Mouse (Mus musculus): ENCODE measurements around the gene Lmx1b. TPM values are rescaled to one million over a fixed set of nuclear protein-coding genes. Genes with fewer than 3 reads are reported as not detected.

The Lmx1b gene
- total and polyA plus RNA-seq, 3 experiments, result not detected

DNA sequence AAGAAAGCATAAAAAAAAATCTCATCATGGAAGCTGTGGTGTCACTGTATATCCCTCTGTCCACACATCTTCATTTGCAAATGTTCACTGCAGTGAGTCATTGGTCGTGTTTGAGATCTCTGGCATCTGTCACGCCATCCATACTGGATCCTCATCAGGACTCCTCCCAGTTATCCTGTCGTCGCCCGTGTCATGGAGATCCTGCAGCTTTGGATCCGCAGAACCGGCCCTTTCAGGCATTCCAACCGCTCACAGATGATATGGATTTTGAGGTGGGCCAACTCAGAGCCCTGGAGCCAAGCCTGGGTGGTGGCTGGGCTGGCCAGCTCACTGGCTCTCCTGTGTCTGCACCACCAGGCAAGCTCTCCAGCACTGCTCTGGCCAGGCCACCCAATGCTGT, 84.7 kb downstream of the Lmx1b start:
- H3K9me3 ChIP-seq (replicated peaks; ENCODE audit: low read length), result peaks cover 2% of the 10 kb centered on the region
- H3K4me3 ChIP-seq (replicated peaks in 1 of 3; ENCODE audit: low read depth in 2 of 3, low read length in 2 of 3, poor library complexity in 1 of 3), result no peak overlapping the region
- DNase-seq (ENCODE audit: extremely low read depth), result no peak
- H3K4me1 ChIP-seq (ENCODE audit: control insufficient read depth in 1 of 2, insufficient read depth in 2 of 2), result no peaks in the 10 kb centered on the region
- TF ChIP-seq BHLHE40 (IDR thresholded peaks at IDR 0.05; ENCODE audit: low read depth, low read length) (no peak), USF1 (IDR thresholded peaks at IDR 0.05; ENCODE audit: low read depth, low read length) (no peak), RAD21 (IDR thresholded peaks at IDR 0.05; ENCODE audit: low read depth, low read length) (no peak), GABPA (IDR thresholded peaks at IDR 0.05; ENCODE audit: insufficient replicate concordance, low read depth, low read length) (no peak), E2F4 (IDR thresholded peaks at IDR 0.05; ENCODE audit: insufficient replicate concordance, low read depth, low read length) (no peak), EP300 (IDR thresholded peaks at IDR 0.05; ENCODE audit: low read length) (no peak), NELFE (IDR thresholded peaks at IDR 0.05; ENCODE audit: low read depth, low read length) (no peak), IRF4 (IDR thresholded peaks at IDR 0.05; ENCODE audit: low read depth, low read length) (no peak), POLR2A (IDR thresholded peaks at IDR 0.05; ENCODE audit: low read depth, low read length) (no peak)
- in situ Hi-C loops (cut with MboI; ENCODE audit: low pct_ligation_motif_present, low pct_unique_long_range_greater_than_20kb, low sequenced_read_pairs), result loop anchor here (5.0 kb wide), 1 partner anchor 68 kb away; no protein-coding TSS in a partner anchor
- no peaks in the 10 kb centered on the region for H3K79me2 ChIP-seq (replicated peaks; ENCODE audit: control insufficient read depth, extremely low read depth, insufficient read depth, poor library complexity, severe bottlenecking)
- H3K27ac ChIP-seq (ENCODE audit: insufficient read depth, low read depth), result no peak overlapping the region
- dilution Hi-C loops (cut with MboI; ENCODE audit: extremely low pct_ligation_motif_present, extremely low pct_unique_long_range_greater_than_20kb, low sequenced_read_pairs), result no loop called here
- H3K36me3 ChIP-seq (replicated peaks in 1 of 2; ENCODE audit: control insufficient read depth in 1 of 2, insufficient read depth in 1 of 2, low read length in 1 of 2), result no peaks in the 10 kb centered on the region
- H3K4me2 ChIP-seq (ENCODE audit: insufficient read depth, low read depth, poor library complexity, severe bottlenecking), result no peak overlapping the region
- no peak overlapping the region for H3K9ac ChIP-seq (ENCODE audit: insufficient read depth, low read depth)
- H3K27me3 ChIP-seq (replicated peaks), result peaks cover 60% of the 10 kb centered on the region

DNA sequence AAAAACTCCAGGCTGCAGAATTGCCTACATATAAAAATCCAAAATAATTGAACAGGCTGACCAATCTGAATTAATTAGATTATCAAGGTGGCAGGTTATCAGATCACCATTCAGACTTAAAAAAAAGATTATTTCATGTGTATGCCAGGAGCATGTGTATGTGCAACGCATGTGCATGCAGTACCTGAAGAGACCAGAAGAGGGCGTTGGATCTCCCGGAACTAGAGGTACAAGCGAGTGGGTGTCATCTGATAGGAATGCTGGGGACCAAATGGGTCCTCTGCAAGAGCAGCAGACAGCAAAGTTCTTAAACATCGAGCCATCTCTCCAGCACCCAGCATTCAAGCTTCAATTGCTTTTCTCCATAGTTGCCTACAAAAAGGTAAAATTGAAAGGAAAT, 87.6 kb downstream of the Lmx1b start:
- Histone ChIP-seq H3K4me3 (replicated peaks in 1 of 3; ENCODE audit: low read depth in 2 of 3, low read length in 2 of 3, poor library complexity in 1 of 3) (no peak overlapping the region), H3K36me3 (replicated peaks in 1 of 2; ENCODE audit: control insufficient read depth in 1 of 2, insufficient read depth in 1 of 2, low read length in 1 of 2) (no peaks in the 10 kb centered on the region), H3K27me3 (replicated peaks) (peaks cover 55% of the 10 kb centered on the region), H3K4me2 (ENCODE audit: insufficient read depth, low read depth, poor library complexity, severe bottlenecking) (no peak overlapping the region), H3K27ac (ENCODE audit: insufficient read depth, low read depth) (no peak overlapping the region), H3K9me3 (replicated peaks; ENCODE audit: low read length) (peaks cover 6% of the 10 kb centered on the region), H3K9ac (ENCODE audit: insufficient read depth, low read depth) (no peak overlapping the region), H3K4me1 (ENCODE audit: control insufficient read depth in 1 of 2, insufficient read depth in 2 of 2) (no peaks in the 10 kb centered on the region), H3K79me2 (replicated peaks; ENCODE audit: control insufficient read depth, extremely low read depth, insufficient read depth, poor library complexity, severe bottlenecking) (no peaks in the 10 kb centered on the region)
- TF ChIP-seq TCF12 (IDR thresholded peaks at IDR 0.05; ENCODE audit: low read depth, low read length) (no peak), CTCF (conservative IDR thresholded peaks at IDR 0.05 in 1 of 2, IDR thresholded peaks at IDR 0.05 in 1 of 2; ENCODE audit: low read depth in 2 of 2, low read length in 2 of 2) (peak; percentile 37 to 47; a peak in 3 of 4 replicates)
- dilution Hi-C loops (cut with MboI; ENCODE audit: extremely low pct_ligation_motif_present, extremely low pct_unique_long_range_greater_than_20kb, low sequenced_read_pairs), result no loop called here
- in situ Hi-C loops (cut with MboI; ENCODE audit: low pct_ligation_motif_present, low pct_unique_long_range_greater_than_20kb, low sequenced_read_pairs), result no loop called here
- DNase-seq (ENCODE audit: extremely low read depth), result no peak

DNA sequence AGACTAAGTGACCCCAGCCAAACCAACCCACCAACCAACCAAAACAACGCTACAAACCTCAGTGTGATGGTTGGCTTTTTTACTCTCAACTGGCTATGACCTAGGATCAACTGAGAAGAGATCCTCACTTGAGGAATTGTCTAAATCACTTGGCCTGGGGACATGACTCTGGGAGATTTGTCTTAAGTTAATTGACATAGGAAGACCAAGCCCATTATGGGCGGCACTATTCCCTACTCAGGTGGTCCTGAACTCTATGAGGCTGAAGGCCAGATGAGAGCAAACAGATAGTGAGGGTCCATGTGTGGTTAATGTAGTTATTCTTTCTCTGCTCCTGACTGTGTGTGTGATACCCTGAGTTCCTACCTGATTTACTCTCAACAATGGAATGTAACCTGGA, 92.7 kb downstream of the Lmx1b start:
- dilution Hi-C loops (cut with MboI; ENCODE audit: extremely low pct_ligation_motif_present, extremely low pct_unique_long_range_greater_than_20kb, low sequenced_read_pairs) (no loop called here), in situ Hi-C loops (cut with MboI; ENCODE audit: low pct_ligation_motif_present, low pct_unique_long_range_greater_than_20kb, low sequenced_read_pairs) (no loop called here)
- Histone ChIP-seq H3K4me1 (ENCODE audit: control insufficient read depth in 1 of 2, insufficient read depth in 2 of 2) (no peaks in the 10 kb centered on the region), H3K36me3 (replicated peaks in 1 of 2; ENCODE audit: control insufficient read depth in 1 of 2, insufficient read depth in 1 of 2, low read length in 1 of 2) (no peaks in the 10 kb centered on the region), H3K9me3 (replicated peaks; ENCODE audit: low read length) (peaks cover 10% of the 10 kb centered on the region), H3K27me3 (replicated peaks) (peaks cover 55% of the 10 kb centered on the region), H3K9ac (ENCODE audit: insufficient read depth, low read depth) (no peak overlapping the region), H3K4me3 (replicated peaks in 1 of 3; ENCODE audit: low read depth in 2 of 3, low read length in 2 of 3, poor library complexity in 1 of 3) (no peak overlapping the region), H3K4me2 (ENCODE audit: insufficient read depth, low read depth, poor library complexity, severe bottlenecking) (no peak overlapping the region), H3K27ac (ENCODE audit: insufficient read depth, low read depth) (no peak overlapping the region), H3K79me2 (replicated peaks; ENCODE audit: control insufficient read depth, extremely low read depth, insufficient read depth, poor library complexity, severe bottlenecking) (no peaks in the 10 kb centered on the region)
- TF ChIP-seq SMC3 (IDR thresholded peaks at IDR 0.05; ENCODE audit: low read depth, low read length), result no peak
- DNase-seq (ENCODE audit: extremely low read depth), result no peak
